Mouse (Mus musculus): ENCODE measurements at regions not wholly inside any gene's neighbourhood (a gene's known extent, or its start where the extent isn't known, plus 50 kb on each side); places are given as distances from the start of the nearest gene placed in this dataset.

- H3K4me1 ChIP-seq (replicated peaks; ENCODE audit: control insufficient read depth, insufficient read depth, low read length) = no peaks in the 10 kb centered on the region
- no peaks in the 10 kb centered on the region for H3K9me3 ChIP-seq (ENCODE audit: control insufficient read depth, low read length)
- H3K36me3 ChIP-seq (ENCODE audit: control insufficient read depth, insufficient read depth, low read length) = no peaks in the 10 kb centered on the region
- H3K27me3 ChIP-seq (replicated peaks; ENCODE audit: control insufficient read depth, insufficient read depth, low read length) = no peaks in the 10 kb centered on the region
- ATAC-seq (replicated peaks; ENCODE audit: low FRiP score, low TSS enrichment, low read depth) (no peak), DNase-seq (ENCODE audit: low spot score) (no peak)
- no peak overlapping the region for H3K4me3 ChIP-seq (ENCODE audit: low read depth, low read length)
- 81% methylated on average over 2 of the region's 2 CpGs for WGBS
- no peak overlapping the region for H3K27ac ChIP-seq (ENCODE audit: low read depth)
- H3K9ac ChIP-seq (ENCODE audit: low read length) = no peak overlapping the region
- no peak overlapping the region for H3K4me2 ChIP-seq (ENCODE audit: low read length)
Measured at GRCm38 (mm10) chr12:16477572-16477971, 133.2 kb downstream of the Lpin1 start.

- no peak overlapping the region for H3K4me3 ChIP-seq (ENCODE audit: low read depth, low read length)
- H3K9me3 ChIP-seq (ENCODE audit: control insufficient read depth, low read length) = no peaks in the 10 kb centered on the region
- no peak overlapping the region for H3K4me2 ChIP-seq (ENCODE audit: low read length)
- H3K27ac ChIP-seq (ENCODE audit: low read depth) = no peak overlapping the region
- H3K27me3 ChIP-seq (replicated peaks; ENCODE audit: control insufficient read depth, insufficient read depth, low read length) = no peaks in the 10 kb centered on the region
- H3K36me3 ChIP-seq (ENCODE audit: control insufficient read depth, insufficient read depth, low read length) = no peaks in the 10 kb centered on the region
- ATAC-seq (replicated peaks; ENCODE audit: low FRiP score, low TSS enrichment, low read depth) = no peak
- H3K4me1 ChIP-seq (replicated peaks; ENCODE audit: control insufficient read depth, insufficient read depth, low read length) = no peaks in the 10 kb centered on the region
- 85% methylated on average over 4 of the region's 4 CpGs for WGBS
- no peak for DNase-seq (ENCODE audit: low spot score)
- no peak overlapping the region for H3K9ac ChIP-seq (ENCODE audit: low read length)
Measured at GRCm38 (mm10) chr12:16474361-16475080, 136.2 kb downstream of the Lpin1 start.

- 91% methylated on average over 6 of the region's 6 CpGs for WGBS
- Histone ChIP-seq H3K4me2 (ENCODE audit: low read length) (no peak overlapping the region), H3K4me1 (replicated peaks; ENCODE audit: control insufficient read depth, insufficient read depth, low read length) (no peaks in the 10 kb centered on the region), H3K27ac (ENCODE audit: low read depth) (no peak overlapping the region), H3K9ac (ENCODE audit: low read length) (no peak overlapping the region), H3K36me3 (ENCODE audit: control insufficient read depth, insufficient read depth, low read length) (no peaks in the 10 kb centered on the region), H3K9me3 (ENCODE audit: control insufficient read depth, low read length) (no peaks in the 10 kb centered on the region), H3K4me3 (ENCODE audit: low read depth, low read length) (no peak overlapping the region), H3K27me3 (replicated peaks; ENCODE audit: control insufficient read depth, insufficient read depth, low read length) (no peaks in the 10 kb centered on the region)
- DNase-seq (ENCODE audit: low spot score) (no peak), ATAC-seq (replicated peaks; ENCODE audit: low FRiP score, low TSS enrichment, low read depth) (no peak)
Measured at GRCm38 (mm10) chr12:16457419-16457818, 153.3 kb downstream of the Lpin1 start.

GRCm38 (mm10) chr12:16450771-16451435 is 159.9 kb downstream of the Lpin1 start:
- no peak overlapping the region for H3K4me3 ChIP-seq (ENCODE audit: low read depth, low read length)
- ATAC-seq (replicated peaks; ENCODE audit: low FRiP score, low TSS enrichment, low read depth) (no peak), DNase-seq (ENCODE audit: low spot score) (no peak)
- 49% methylated on average over 3 of the region's 3 CpGs for WGBS
- H3K9ac ChIP-seq (ENCODE audit: low read length) = no peak overlapping the region
- no peaks in the 10 kb centered on the region for H3K9me3 ChIP-seq (ENCODE audit: control insufficient read depth, low read length)
- no peaks in the 10 kb centered on the region for H3K36me3 ChIP-seq (ENCODE audit: control insufficient read depth, insufficient read depth, low read length)
- H3K4me1 ChIP-seq (replicated peaks; ENCODE audit: control insufficient read depth, insufficient read depth, low read length) = no peaks in the 10 kb centered on the region
- H3K4me2 ChIP-seq (ENCODE audit: low read length) = no peak overlapping the region
- no peaks in the 10 kb centered on the region for H3K27me3 ChIP-seq (replicated peaks; ENCODE audit: control insufficient read depth, insufficient read depth, low read length)
- H3K27ac ChIP-seq (ENCODE audit: low read depth) = no peak overlapping the region

- H3K9ac ChIP-seq (ENCODE audit: low read length) = no peak overlapping the region
- no peaks in the 10 kb centered on the region for H3K36me3 ChIP-seq (ENCODE audit: control insufficient read depth, insufficient read depth, low read length)
- H3K9me3 ChIP-seq (ENCODE audit: control insufficient read depth, low read length) = no peaks in the 10 kb centered on the region
- ATAC-seq (replicated peaks; ENCODE audit: low FRiP score, low TSS enrichment, low read depth) (no peak), DNase-seq (ENCODE audit: low spot score) (no peak)
- WGBS = 88% methylated on average over 5 of the region's 5 CpGs
- no peaks in the 10 kb centered on the region; the same call in 1 of the 2 replicates for H3K4me1 ChIP-seq (replicated peaks; ENCODE audit: control insufficient read depth, insufficient read depth, low read length)
- H3K4me3 ChIP-seq (ENCODE audit: low read depth, low read length) = no peak overlapping the region
- H3K27me3 ChIP-seq (replicated peaks; ENCODE audit: control insufficient read depth, insufficient read depth, low read length) = no peaks in the 10 kb centered on the region
- no peak overlapping the region for H3K27ac ChIP-seq (ENCODE audit: low read depth)
- H3K4me2 ChIP-seq (ENCODE audit: low read length) = no peak overlapping the region
Measured at GRCm38 (mm10) chr12:16438717-16439116, 172.0 kb downstream of the Lpin1 start.

GRCm38 (mm10) chr12:16436961-16437360 is 173.8 kb downstream of the Lpin1 start:
- Histone ChIP-seq H3K4me2 (ENCODE audit: low read length) (no peak overlapping the region), H3K27ac (ENCODE audit: low read depth) (no peak overlapping the region), H3K9ac (ENCODE audit: low read length) (no peak overlapping the region), H3K4me1 (replicated peaks; ENCODE audit: control insufficient read depth, insufficient read depth, low read length) (no peaks in the 10 kb centered on the region), H3K4me3 (ENCODE audit: low read depth, low read length) (no peak overlapping the region), H3K36me3 (ENCODE audit: control insufficient read depth, insufficient read depth, low read length) (no peaks in the 10 kb centered on the region), H3K27me3 (replicated peaks; ENCODE audit: control insufficient read depth, insufficient read depth, low read length) (no peaks in the 10 kb centered on the region), H3K9me3 (ENCODE audit: control insufficient read depth, low read length) (no peaks in the 10 kb centered on the region)
- DNase-seq (ENCODE audit: low spot score) (no peak), ATAC-seq (replicated peaks; ENCODE audit: low FRiP score, low TSS enrichment, low read depth) (no peak)
- WGBS = 84% methylated on average over 1 of the region's 1 CpGs

- H3K4me3 ChIP-seq (ENCODE audit: low read depth, low read length) = no peak overlapping the region
Measured at GRCm38 (mm10) chr12:16436255-16436654, 174.5 kb downstream of the Lpin1 start.

GRCm38 (mm10) chr12:16434739-16435138 is 176.0 kb downstream of the Lpin1 start:
- Histone ChIP-seq H3K4me2 (ENCODE audit: low read length) (no peak overlapping the region), H3K4me3 (ENCODE audit: low read depth, low read length) (no peak overlapping the region), H3K4me1 (replicated peaks; ENCODE audit: control insufficient read depth, insufficient read depth, low read length) (no peaks in the 10 kb centered on the region), H3K27ac (ENCODE audit: low read depth) (no peak overlapping the region), H3K9ac (ENCODE audit: low read length) (no peak overlapping the region), H3K27me3 (replicated peaks; ENCODE audit: control insufficient read depth, insufficient read depth, low read length) (no peaks in the 10 kb centered on the region), H3K9me3 (ENCODE audit: control insufficient read depth, low read length) (no peaks in the 10 kb centered on the region), H3K36me3 (ENCODE audit: control insufficient read depth, insufficient read depth, low read length) (no peaks in the 10 kb centered on the region)
- ATAC-seq (replicated peaks; ENCODE audit: low FRiP score, low TSS enrichment, low read depth) (no peak), DNase-seq (ENCODE audit: low spot score) (no peak)
- whole genome bisulfite sequencing = 74% methylated on average over 1 of the region's 1 CpGs

More at GRCm38 (mm10) chr12:16436255-16436654, 174.5 kb downstream of the Lpin1 start:
- DNase-seq (ENCODE audit: low spot score) (no peak), ATAC-seq (replicated peaks; ENCODE audit: low FRiP score, low TSS enrichment, low read depth) (no peak)
- no peak overlapping the region for H3K27ac ChIP-seq (ENCODE audit: low read depth)
- H3K9ac ChIP-seq (ENCODE audit: low read length) = no peak overlapping the region
- no peak overlapping the region for H3K4me2 ChIP-seq (ENCODE audit: low read length)
- no peaks in the 10 kb centered on the region for H3K9me3 ChIP-seq (ENCODE audit: control insufficient read depth, low read length)
- H3K4me1 ChIP-seq (replicated peaks; ENCODE audit: control insufficient read depth, insufficient read depth, low read length) = no peaks in the 10 kb centered on the region
- 71% methylated on average over 1 of the region's 1 CpGs for WGBS
- H3K36me3 ChIP-seq (ENCODE audit: control insufficient read depth, insufficient read depth, low read length) = no peaks in the 10 kb centered on the region
- H3K27me3 ChIP-seq (replicated peaks; ENCODE audit: control insufficient read depth, insufficient read depth, low read length) = no peaks in the 10 kb centered on the region

- Histone ChIP-seq H3K36me3 (ENCODE audit: control insufficient read depth, insufficient read depth, low read length) (no peaks in the 10 kb centered on the region), H3K9ac (ENCODE audit: low read length) (no peak overlapping the region), H3K4me2 (ENCODE audit: low read length) (no peak overlapping the region), H3K27ac (ENCODE audit: low read depth) (no peak overlapping the region), H3K4me3 (ENCODE audit: low read depth, low read length) (no peak overlapping the region), H3K9me3 (ENCODE audit: control insufficient read depth, low read length) (no peaks in the 10 kb centered on the region), H3K27me3 (replicated peaks; ENCODE audit: control insufficient read depth, insufficient read depth, low read length) (no peaks in the 10 kb centered on the region), H3K4me1 (replicated peaks; ENCODE audit: control insufficient read depth, insufficient read depth, low read length) (no peaks in the 10 kb centered on the region)
- ATAC-seq (replicated peaks; ENCODE audit: low FRiP score, low TSS enrichment, low read depth) (no peak), DNase-seq (ENCODE audit: low spot score) (no peak)
- 52% methylated on average over 1 of the region's 1 CpGs for WGBS
Measured at GRCm38 (mm10) chr12:16434225-16434624, 176.5 kb downstream of the Lpin1 start.

All from intestine, embryonic 14.5 days (tissue).